Mouse (Mus musculus) left cerebral cortex, postnatal 10 days (tissue): ENCODE measurements around the gene Sctr. TPM values are rescaled to one million over a fixed set of nuclear protein-coding genes. Genes with fewer than 3 reads are reported as not detected.
A peak's percentile ranks its signal among the peaks of the same experiment; 100 is the strongest.

ENCODE experiments used
- DNase-seq, 2 experiments: peaks; one replicate each; pipeline ENCODE4 v3.0.0; 2021 to 2022; ENCODE audit warnings: low spot score in 2 of 2, mixed read lengths in 1 of 2; ENCODE audit errors: extremely low spot score in 1 of 2
- intact Hi-C: fragments of 180-260 bp; cut with DNase I; formaldehyde crosslinking; loops from one replicate; pipeline ENCODE4 v1.15.1; 2025
- total RNA-seq, 2 experiments: library from RNA; stranded (reverse); gene quantifications; 2 replicates each; pipeline ENCODE4 v1.2.3; 2021

Gene Sctr
- total RNA-seq, 2 experiments from 2014 or later = 0.75 to 1.0 TPM

DNA sequence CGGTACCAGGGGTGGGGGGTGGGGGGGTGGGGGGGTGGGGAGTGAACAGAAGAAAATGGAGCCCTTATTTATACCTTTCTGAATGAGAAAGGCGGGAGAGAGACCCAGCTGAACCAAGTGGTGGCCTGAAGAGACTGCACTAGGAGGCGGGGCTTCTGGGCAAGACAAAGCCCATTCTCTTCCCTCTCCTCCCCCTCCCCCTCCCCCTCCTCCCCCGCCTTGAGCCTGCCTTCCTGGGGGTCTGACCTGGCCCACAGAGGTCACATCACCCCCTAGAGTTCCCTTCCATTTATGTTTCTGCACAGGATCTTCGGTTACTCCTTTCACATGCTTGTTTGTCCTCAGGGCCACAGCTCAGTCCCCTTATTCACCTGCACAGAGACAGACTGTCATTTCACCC lies 82.5 kb downstream of the Sctr start:
- no peak for DNase-seq
- intact Hi-C loops = no loop called here

- intact Hi-C loops = no loop called here
- DNase-seq = no peak
Measured at GRCm38 (mm10) chr1:120090880-120091570, 84.3 kb downstream of the Sctr start.

- peak; percentile 79 to 89 for DNase-seq
Measured at GRCm38 (mm10) chr1:120093482-120094134, 86.9 kb downstream of the Sctr start.

GRCm38 (mm10) chr1:120094920-120095319 lies 88.2 kb downstream of the Sctr start:
- no peak for DNase-seq
- intact Hi-C loops = loop anchor here (5.0 kb wide), 1 partner anchor 457 kb away; no protein-coding TSS in a partner anchor

More at GRCm38 (mm10) chr1:120093482-120094134, 86.9 kb downstream of the Sctr start:
- intact Hi-C loops = loop anchor here (2.0 kb wide), 1 partner anchor 61 kb away; no protein-coding TSS in a partner anchor

- DNase-seq = peak; percentile 42 to 45
- intact Hi-C loops = loop anchor here (5.0 kb wide), 1 partner anchor 454 kb away; no protein-coding TSS in a partner anchor
Measured at GRCm38 (mm10) chr1:120098327-120098726, 91.6 kb downstream of the Sctr start.

DNA sequence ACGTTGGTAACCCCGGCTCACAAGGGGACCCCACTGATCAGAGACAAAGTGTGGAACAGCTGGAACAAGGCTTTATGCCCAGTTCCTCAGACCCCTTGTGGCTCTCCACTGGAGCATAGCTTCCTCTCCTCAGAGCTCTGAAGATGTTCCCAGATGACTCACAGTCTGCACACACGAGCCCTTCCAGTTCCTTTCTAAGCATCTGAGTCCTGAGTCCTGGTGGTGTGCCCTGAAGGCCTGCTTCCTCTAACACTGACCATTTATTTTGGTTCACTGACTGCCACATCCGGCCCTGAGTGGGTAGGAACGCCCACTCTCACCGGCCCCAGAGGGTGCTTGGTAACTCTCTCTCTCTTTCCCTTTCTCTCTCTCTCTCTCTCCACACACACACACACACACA lies 92.8 kb downstream of the Sctr start:
- intact Hi-C loops = loop anchor here (5.0 kb wide), 1 partner anchor 453 kb away; no protein-coding TSS in a partner anchor
- peak in 1 of 2 experiments; percentile 53 for DNase-seq

GRCm38 (mm10) chr1:120100456-120101226 lies 93.9 kb downstream of the Sctr start:
- intact Hi-C loops = loop anchor here (5.0 kb wide), 1 partner anchor 47 kb away; no protein-coding TSS in a partner anchor
- no peak for DNase-seq

GRCm38 (mm10) chr1:120101227-120101609 lies 94.5 kb downstream of the Sctr start:
- intact Hi-C loops = loop anchor here (5.0 kb wide), 1 partner anchor 46 kb away; no protein-coding TSS in a partner anchor
- no peak for DNase-seq

DNA sequence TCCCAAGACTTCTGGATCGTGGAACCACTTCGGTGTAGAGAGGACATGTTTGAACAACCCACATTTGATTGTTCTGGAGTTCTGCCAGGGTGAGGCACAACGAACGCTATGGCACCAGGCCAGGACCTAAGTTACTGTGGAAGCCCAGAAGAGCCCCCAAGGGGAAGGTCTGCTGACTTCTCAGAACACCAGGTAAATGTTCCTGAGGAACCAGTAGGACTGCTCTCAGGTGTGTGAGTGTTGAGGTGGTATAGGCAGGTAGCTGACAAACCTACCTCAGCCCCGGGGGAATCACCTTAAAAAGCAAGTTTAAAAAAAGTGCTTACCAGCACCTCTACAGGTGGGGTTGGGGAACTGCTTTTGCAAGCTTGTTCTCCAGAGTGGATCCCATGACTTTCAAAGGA lies 98.9 kb downstream of the Sctr start:
- no peak for DNase-seq
- intact Hi-C loops = no loop called here

DNA sequence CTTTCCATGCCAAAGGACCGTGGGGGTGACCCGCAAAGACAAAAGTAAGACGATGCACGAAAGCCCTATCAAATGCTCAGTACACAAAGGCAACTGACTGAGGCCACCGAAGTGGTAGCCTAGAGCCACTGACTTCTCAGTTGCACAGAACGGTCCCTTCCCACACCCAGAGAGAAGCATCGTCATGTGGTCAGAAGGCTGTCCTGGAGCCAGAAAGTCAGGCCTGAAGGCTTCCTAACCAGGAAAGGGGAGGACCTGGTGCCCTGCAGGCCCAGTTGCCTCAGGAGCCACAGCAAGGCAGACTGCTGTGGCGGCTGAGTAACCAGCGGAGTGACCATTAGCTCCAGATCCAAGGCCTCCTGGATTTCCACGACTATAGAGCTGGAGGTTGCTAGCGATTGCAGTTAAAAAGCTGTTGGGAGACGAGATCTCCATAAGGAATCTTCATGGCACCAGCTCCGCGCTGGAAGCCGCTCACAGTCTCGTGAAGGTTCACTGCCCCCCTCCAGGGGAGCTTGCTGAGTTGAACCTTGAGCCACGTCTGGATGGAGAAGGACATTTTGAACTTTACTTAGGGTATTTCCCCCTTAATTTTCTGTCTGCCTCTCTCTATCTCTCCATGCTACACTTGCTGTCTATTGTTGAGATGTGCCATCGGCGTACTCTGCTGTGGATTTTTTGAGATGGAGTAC lies 103.2 kb downstream of the Sctr start:
- no peak for DNase-seq
- intact Hi-C loops = no loop called here

- intact Hi-C loops = no loop called here
Measured at GRCm38 (mm10) chr1:120111766-120112165, 105.1 kb downstream of the Sctr start.

GRCm38 (mm10) chr1:120112251-120113187 lies 105.8 kb downstream of the Sctr start:
- DNase-seq = no peak
- intact Hi-C loops = no loop called here

More at GRCm38 (mm10) chr1:120111766-120112165, 105.1 kb downstream of the Sctr start:
- DNase-seq = no peak

Other genes starting within 250 kb of the Sctr start
- gene Ptpn4, start 169.3 kb upstream of the Sctr start, total RNA-seq = 10 to 100 TPM; 46.2 to 54.6 TPM
- 1 to 10 TPM; 5.8 to 6.2 TPM for gene Tmem177, start 93.7 kb upstream of the Sctr start, total RNA-seq
- gene Cfap221, start 9.7 kb upstream of the Sctr start, total RNA-seq = under 1 TPM; 0.39 to 0.49 TPM
- gene Tmem37, start 67.2 kb downstream of the Sctr start, total RNA-seq = 1 to 10 TPM; 1.4 to 1.8 TPM
- gene Dbi, start 114.2 kb downstream of the Sctr start, total RNA-seq = 100 to 1,000 TPM; 343 to 360 TPM
- 1 to 10 TPM; 6.8 to 8.7 TPM for gene 3110009E18Rik, start 114.3 kb downstream of the Sctr start, total RNA-seq